Mouse (Mus musculus) gastrocnemius, postnatal 14 days (tissue): ENCODE data around the gene Lrrc10b. TPM values are rescaled to one million over a fixed set of nuclear protein-coding genes. Genes with fewer than 3 reads are reported as not detected.

ENCODE experiments used
- DNase-seq: peaks from one replicate; pipeline ENCODE4 v3.0.0; 2021; ENCODE audit warnings: mixed read lengths
- intact Hi-C: fragments of 180-260 bp; cut with DNase I; formaldehyde crosslinking; loops from one replicate; pipeline ENCODE4 v1.15.1; 2025; ENCODE audit warnings: low total_unique reads
- long read RNA-seq, 2 experiments: library from polyadenylated mRNA; stranded (forward); transcript quantifications; one replicate each; pipeline ENCODE4 v2.0.0; 2021
- total RNA-seq, 2 experiments: library from RNA; stranded (reverse); gene quantifications; 2 replicates each; pipeline ENCODE4 v1.2.3; 2021

Lrrc10b gene
- total RNA-seq, result under 1 TPM; 0.35 to 0.49 TPM
- long read RNA-seq, experiment 1, partial matches to known transcripts, result 0 of 2 reads
- long read RNA-seq, experiment 1, other reads (novel, unspliced or antisense), result 0 of 2 reads
- long read RNA-seq, experiment 2, partial matches to known transcripts, result 0 of 1 reads
- long read RNA-seq, experiment 2, other reads (novel, unspliced or antisense), result 0 of 1 reads

GRCm38 (mm10) chr19:10456752-10457483 is at the start of gene Lrrc10b:
Gene Lrrc10b, minus strand, starts transcription at chr19:10457473.
- intact Hi-C loops, result no loop called here
- DNase-seq, result peak; percentile 51

DNA sequence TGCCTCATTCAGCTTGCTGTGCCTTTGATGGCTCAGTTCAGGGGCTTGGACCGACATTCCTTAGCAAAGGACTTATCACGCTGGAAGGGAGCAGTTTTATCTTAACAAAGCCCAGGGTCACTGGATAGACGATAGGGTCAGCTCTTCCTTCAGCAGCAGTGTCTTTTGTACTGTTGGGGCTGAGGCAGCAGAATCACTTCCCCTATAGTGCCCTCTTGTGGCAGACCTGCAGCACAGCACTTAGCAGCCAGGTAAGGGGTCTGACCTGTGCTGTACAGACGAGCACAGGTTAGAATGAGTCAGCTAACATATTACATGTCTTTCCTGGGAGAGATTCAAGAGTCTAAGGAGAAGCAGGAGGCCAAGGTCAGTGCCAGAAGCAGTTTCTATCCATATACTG is 45.3 kb upstream of the Lrrc10b start:
- no peak for DNase-seq
- intact Hi-C loops, result no loop called here

GRCm38 (mm10) chr19:10500581-10500980 is 43.3 kb upstream of the Lrrc10b start:
- DNase-seq, result no peak
- intact Hi-C loops, result no loop called here

DNA sequence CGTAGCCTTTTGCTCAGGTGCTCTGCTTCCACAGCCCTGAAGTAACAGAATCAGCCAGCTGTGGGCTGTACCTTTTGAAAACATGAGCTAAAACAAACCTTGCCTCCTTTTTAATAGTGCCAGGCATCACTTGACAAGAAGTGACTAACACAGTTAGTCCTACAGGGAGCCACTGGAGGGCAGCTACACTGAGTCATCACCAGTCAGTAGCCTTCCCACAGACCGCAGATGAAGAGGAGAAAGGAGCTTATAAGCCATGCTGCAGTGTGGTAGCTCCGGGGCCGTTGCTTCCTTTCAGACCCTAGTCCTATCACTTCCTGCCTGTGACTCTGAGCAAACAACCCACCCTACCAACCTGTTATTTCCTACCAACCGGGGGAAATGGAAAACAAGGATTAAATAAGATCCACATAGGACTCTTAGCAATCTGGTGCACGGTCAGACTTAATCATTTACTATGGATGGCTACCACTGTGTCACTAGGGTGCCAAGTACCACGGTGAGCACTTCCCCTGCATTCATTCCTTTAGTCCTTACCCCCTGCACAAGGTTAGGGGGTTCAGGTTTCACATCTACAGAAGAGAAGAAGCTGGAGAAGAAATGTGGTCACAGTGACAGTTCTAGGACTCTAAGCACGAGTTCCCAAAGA is 40.4 kb upstream of the Lrrc10b start:
- intact Hi-C loops, result no loop called here
- no peak for DNase-seq

GRCm38 (mm10) chr19:10496976-10497375 is 39.7 kb upstream of the Lrrc10b start:
- intact Hi-C loops, result no loop called here
- no peak for DNase-seq

- DNase-seq, result no peak
- intact Hi-C loops, result no loop called here
Observed at GRCm38 (mm10) chr19:10495670-10496069, 38.4 kb upstream of the Lrrc10b start.

DNA sequence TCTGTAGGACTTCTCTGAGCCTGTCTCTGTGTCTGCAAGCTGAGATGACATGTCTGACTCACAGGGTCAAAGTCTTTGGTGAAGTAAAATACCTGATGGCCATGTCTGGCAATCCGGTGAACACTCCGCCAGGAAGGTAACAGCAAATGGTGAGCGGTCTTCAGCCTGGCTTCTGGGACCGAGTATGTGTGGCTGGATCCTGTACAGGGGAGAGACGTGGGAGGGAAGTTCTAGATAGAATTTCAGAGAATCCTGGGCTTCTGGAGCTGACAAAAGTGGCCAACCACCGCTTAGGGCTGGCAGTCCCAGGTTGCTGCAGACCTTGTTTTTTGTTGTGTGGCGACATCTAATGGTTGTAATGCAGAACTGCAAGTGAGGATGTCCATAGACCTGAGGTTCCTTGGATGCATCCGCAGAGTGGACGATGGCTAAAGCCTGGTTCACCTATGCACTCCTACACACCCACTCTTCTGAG is 29.0 kb upstream of the Lrrc10b start:
- intact Hi-C loops, result loop anchor here (10.0 kb wide), 1 partner anchor 232 kb away; no protein-coding TSS in a partner anchor
- DNase-seq, result peak; percentile 19

DNA sequence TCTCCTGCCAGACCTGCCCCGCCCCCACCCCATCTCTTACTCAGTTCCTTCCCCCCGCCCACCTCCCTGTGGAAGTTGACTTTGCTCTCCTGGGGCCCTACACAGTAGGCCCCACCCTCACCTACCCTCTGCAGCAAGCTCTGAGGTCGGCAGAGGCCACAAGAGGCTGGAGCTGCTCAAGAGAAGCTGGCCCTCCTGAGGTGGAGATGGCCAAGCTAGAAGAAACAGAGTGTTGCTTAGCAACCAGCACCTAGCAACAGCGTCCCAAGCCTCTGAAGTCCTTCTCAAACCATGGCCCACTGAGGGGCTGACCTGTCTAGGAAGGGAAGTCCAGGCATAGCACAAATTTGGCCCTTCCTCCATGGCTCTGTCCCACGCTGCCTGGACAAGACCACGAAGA is 25.4 kb upstream of the Lrrc10b start, which contains the start of gene Ppp1r32:
Gene Ppp1r32 (minus strand): TSS at position 226 of the 400 bp plus-strand sequence.
- intact Hi-C loops, result loop anchor here (10.0 kb wide), 1 partner anchor 228 kb away; no protein-coding TSS in a partner anchor
- no peak for DNase-seq

DNA sequence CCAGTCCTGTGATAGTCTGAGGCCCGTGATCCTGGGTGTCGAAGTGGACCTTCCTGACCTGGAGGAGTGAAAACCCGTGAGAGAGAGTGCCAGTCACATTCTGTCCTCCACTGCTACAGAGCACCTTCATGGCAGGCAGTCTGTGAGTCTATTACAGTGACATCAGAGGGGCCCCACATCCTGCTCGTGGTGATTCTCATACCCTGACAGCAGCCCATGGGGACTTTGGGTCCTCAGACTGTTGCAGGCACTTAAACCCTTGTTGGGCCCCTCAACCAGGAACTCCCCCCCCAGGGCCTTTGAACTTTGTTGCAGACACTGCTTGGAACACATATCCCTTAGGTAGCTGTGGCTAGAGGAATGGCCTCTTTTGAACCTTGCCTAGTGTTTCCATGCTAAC is 22.3 kb upstream of the Lrrc10b start:
- DNase-seq, result no peak
- intact Hi-C loops, result no loop called here

- no peak for DNase-seq
- intact Hi-C loops, result no loop called here
Observed at GRCm38 (mm10) chr19:10473779-10474178, 16.5 kb upstream of the Lrrc10b start.

- intact Hi-C loops, result no loop called here
- no peak for DNase-seq
Observed at GRCm38 (mm10) chr19:10472958-10473357, 15.7 kb upstream of the Lrrc10b start.

- DNase-seq, result no peak
- intact Hi-C loops, result no loop called here
Observed at GRCm38 (mm10) chr19:10469171-10469658, 11.9 kb upstream of the Lrrc10b start.

DNA sequence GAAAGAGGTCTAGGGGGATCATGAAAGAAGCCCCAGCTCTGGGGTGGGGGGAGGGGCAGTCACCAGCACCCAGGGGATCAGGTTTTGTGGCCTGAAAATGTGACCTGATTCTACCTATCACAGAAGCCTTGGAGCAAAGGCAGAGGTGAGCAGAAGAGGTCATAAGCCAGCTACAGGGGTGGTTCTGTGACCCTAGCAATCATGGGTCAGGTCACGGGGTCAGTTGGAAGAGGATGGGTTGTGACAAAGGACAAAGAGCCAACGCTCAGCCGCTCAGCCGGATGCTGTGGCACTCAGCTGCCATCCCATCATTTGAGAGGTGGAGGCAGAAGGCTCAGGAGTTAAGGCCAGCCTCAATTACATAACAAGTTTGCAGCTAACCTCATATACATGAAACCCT is 7.2 kb upstream of the Lrrc10b start:
- intact Hi-C loops, result no loop called here
- no peak for DNase-seq

GRCm38 (mm10) chr19:10461584-10461983 is 4.3 kb upstream of the Lrrc10b start:
- DNase-seq, result no peak
- intact Hi-C loops, result no loop called here

DNA sequence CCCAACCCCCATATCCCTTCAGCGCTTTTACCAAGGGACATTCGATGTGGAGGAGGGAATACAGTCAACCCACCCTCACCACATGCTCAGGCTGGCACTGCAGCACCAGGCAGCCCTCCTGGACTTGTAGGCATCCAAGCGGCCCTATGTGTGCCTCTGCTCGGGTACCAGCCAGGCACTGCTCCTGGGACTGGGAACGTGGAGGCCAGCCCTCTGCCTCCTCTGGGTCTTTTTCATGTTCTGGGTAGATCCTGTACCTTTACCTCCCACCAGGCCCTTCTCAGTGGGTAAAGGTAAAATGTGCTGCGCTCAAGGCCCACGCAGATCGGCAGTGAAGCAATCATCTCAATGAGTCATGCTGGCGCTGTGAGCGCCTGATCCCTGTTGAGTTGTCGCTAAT is 2.6 kb upstream of the Lrrc10b start:
- DNase-seq, result no peak
- intact Hi-C loops, result no loop called here

- no peak for DNase-seq
Observed at GRCm38 (mm10) chr19:10458096-10458495, 823 bp upstream of the Lrrc10b start.

DNA sequence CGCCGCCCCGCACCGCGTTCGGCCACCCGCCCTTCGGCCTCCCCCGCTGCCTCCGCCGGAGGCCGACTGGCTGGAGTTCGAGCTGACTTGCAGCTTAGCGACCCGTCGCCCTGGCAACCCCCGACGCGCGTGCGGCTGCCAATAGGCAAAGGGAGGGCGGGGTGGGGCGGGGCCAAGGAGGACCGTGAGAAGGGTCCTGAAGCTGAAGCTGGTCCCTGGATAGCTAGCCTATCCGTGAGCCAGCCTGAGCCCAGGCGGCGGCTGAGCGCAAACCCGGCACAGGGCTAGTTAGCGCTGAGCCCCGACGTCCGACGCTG is 169 bp upstream of the Lrrc10b start:
- peak; percentile 52 for DNase-seq
- intact Hi-C loops, result no loop called here

More at GRCm38 (mm10) chr19:10458096-10458495, 823 bp upstream of the Lrrc10b start:
- intact Hi-C loops, result no loop called here

DNA sequence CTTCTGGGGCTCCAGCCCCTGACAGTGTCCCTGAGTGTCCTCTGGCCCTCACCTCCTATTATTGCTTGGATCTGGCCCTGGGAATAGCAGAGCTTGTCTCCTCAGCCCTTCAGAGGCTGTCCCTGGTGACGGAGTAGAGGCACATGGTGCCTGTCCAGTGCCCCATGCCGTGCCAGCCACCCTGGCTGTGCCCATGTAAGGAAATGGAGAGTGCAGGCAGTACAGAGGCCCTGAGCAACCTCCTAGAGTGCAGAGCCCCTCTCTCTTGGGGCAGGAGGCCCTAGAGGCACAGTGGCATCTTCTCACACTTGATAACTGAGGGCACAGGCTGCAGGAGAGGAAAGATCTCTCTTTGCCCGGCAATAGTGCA is 1.9 kb downstream of the Lrrc10b start:
- intact Hi-C loops, result no loop called here
- no peak for DNase-seq

- no peak for DNase-seq
- intact Hi-C loops, result no loop called here
Observed at GRCm38 (mm10) chr19:10454718-10455436, 2.4 kb downstream of the Lrrc10b start.

- peak; percentile 34 for DNase-seq
- intact Hi-C loops, result loop anchor here (2.0 kb wide), 1 partner anchor 35 kb away; no protein-coding TSS in a partner anchor
Observed at GRCm38 (mm10) chr19:10449708-10450107, 7.6 kb downstream of the Lrrc10b start.
